Mouse (Mus musculus) layer of hippocampus, postnatal 25 days (tissue): ENCODE measurements around the gene Siglece. TPM values are rescaled to one million over a fixed set of nuclear protein-coding genes. Genes with fewer than 3 reads are reported as not detected.

Experiments
- DNase-seq, 2 experiments: peaks; one replicate each; pipeline ENCODE4 v3.0.0; 2022; ENCODE audit warnings: mixed read lengths in 2 of 2, low spot score in 1 of 2; ENCODE audit errors: extremely low spot score in 1 of 2
- total RNA-seq, 2 experiments: library from RNA; stranded (reverse); gene quantifications; 2 replicates each; pipeline ENCODE4 v1.2.3; 2021

Siglece gene
- total RNA-seq, 2 experiments from 2014 or later, result 0.45 to 0.98 TPM

GRCm38 (mm10) chr7:43634500-43634899 lies 25.5 kb downstream of the Siglece start, which contains the start of gene Ceacam18:
Gene Ceacam18, plus strand, starts transcription at chr7:43634707.
- no peak for DNase-seq

GRCm38 (mm10) chr7:43633940-43634339 lies 26.0 kb downstream of the Siglece start:
- DNase-seq, result no peak

- no peak for DNase-seq
Measured at GRCm38 (mm10) chr7:43625794-43626422, 34.1 kb downstream of the Siglece start.

GRCm38 (mm10) chr7:43625065-43625464 lies 34.9 kb downstream of the Siglece start:
- no peak for DNase-seq

GRCm38 (mm10) chr7:43623819-43624218 lies 36.1 kb downstream of the Siglece start:
- no peak for DNase-seq

- no peak for DNase-seq
Measured at GRCm38 (mm10) chr7:43622927-43623326, 37.0 kb downstream of the Siglece start.

- no peak for DNase-seq
Measured at GRCm38 (mm10) chr7:43613816-43614551, 46.0 kb downstream of the Siglece start.

- DNase-seq, result no peak
Measured at GRCm38 (mm10) chr7:43608316-43608824, 51.6 kb downstream of the Siglece start.

GRCm38 (mm10) chr7:43607743-43608287 lies 52.1 kb downstream of the Siglece start:
- DNase-seq, result no peak

GRCm38 (mm10) chr7:43606896-43607742 lies 52.8 kb downstream of the Siglece start, which contains the start of gene Zfp819:
Gene Zfp819, plus strand, starts transcription at chr7:43607169.
- DNase-seq, result peak; percentile 41 to 67

- no peak for DNase-seq
Measured at GRCm38 (mm10) chr7:43601884-43602283, 58.1 kb downstream of the Siglece start.

Other genes with a start within 250 kb of the Siglece start
- not detected for gene Lim2, start 232.5 kb downstream of the Siglece start, total RNA-seq
- gene Nkg7, start 223.1 kb downstream of the Siglece start, total RNA-seq, result not detected
- gene Cldnd2, start 219.4 kb downstream of the Siglece start, total RNA-seq, result not detected
- 10 to 100 TPM; 58.8 to 77.2 TPM for gene Etfb, start 216.1 kb downstream of the Siglece start, total RNA-seq
- gene Gm45233, start 216.0 kb downstream of the Siglece start, total RNA-seq, result 1 to 10 TPM in 1 of 2 experiments, not detected in 1; 1.6 TPM
- 1 to 10 TPM; 1.8 to 1.9 TPM for gene Vsig10l, start 197.0 kb downstream of the Siglece start, total RNA-seq
- 10 to 100 TPM; 24.0 to 29.3 TPM for gene Iglon5, start 170.1 kb downstream of the Siglece start, total RNA-seq
- gene 4931406B18Rik, start 154.2 kb downstream of the Siglece start, total RNA-seq, result not detected
- gene Cd33, start 115.7 kb downstream of the Siglece start, total RNA-seq, result 1 to 10 TPM; 3.2 to 5.7 TPM
- gene Zfp658, start 97.9 kb downstream of the Siglece start, total RNA-seq, result 1 to 10 TPM; 5.2 to 6.1 TPM
- gene Zfp719, start 80.6 kb downstream of the Siglece start, total RNA-seq, result 10 to 100 TPM; 21.6 to 25.3 TPM
- under 1 TPM in 1 of 2 experiments, not detected in 1; 0.20 TPM for gene Zfp819, start 53.0 kb downstream of the Siglece start, total RNA-seq
- under 1 TPM in 1 of 2 experiments, not detected in 1; 0.12 TPM for gene Ceacam18, start 25.5 kb downstream of the Siglece start, total RNA-seq
- 10 to 100 TPM in 1 of 2 experiments, 1 to 10 TPM in 1; 8.8 to 11.6 TPM for gene Ctu1, start 11.9 kb upstream of the Siglece start, total RNA-seq
- not detected for gene Klk14, start 30.3 kb upstream of the Siglece start, total RNA-seq
- not detected for gene Klk13, start 52.4 kb upstream of the Siglece start, total RNA-seq
- gene Klk12, start 108.7 kb upstream of the Siglece start, total RNA-seq, result not detected
- gene Klk11, start 114.4 kb upstream of the Siglece start, total RNA-seq, result not detected
- 1 to 10 TPM in 1 of 2 experiments, under 1 TPM in 1; 0.39 to 1.4 TPM for gene Klk10, start 120.9 kb upstream of the Siglece start, total RNA-seq
- under 1 TPM in 1 of 2 experiments, not detected in 1; 0.23 TPM for gene Klk9, start 131.7 kb upstream of the Siglece start, total RNA-seq
- 10 to 100 TPM; 25.8 to 26.0 TPM for gene Klk8, start 137.4 kb upstream of the Siglece start, total RNA-seq
- under 1 TPM; 0.26 to 0.54 TPM for gene Klk7, start 151.1 kb upstream of the Siglece start, total RNA-seq
- gene Klk6, start 164.3 kb upstream of the Siglece start, total RNA-seq, result not detected
- gene Klk5, start 181.8 kb upstream of the Siglece start, total RNA-seq, result not detected
- gene Klk4, start 221.0 kb upstream of the Siglece start, total RNA-seq, result not detected